Comparison of ENCODE assay signal across 13 mouse cellular contexts in genomic region chr2:50069571-50070295, GRCm38 (mm10). TPM values are rescaled to one million over a fixed set of nuclear protein-coding genes. Genes with fewer than 3 reads are reported as not detected.
A peak's percentile ranks its signal among the peaks of the same experiment; 100 is the strongest.
DNase-seq lines count a peak whose midpoint lies in the region; ATAC-seq and TF ChIP-seq lines count a peak whose summit lies in the region.
"Had no signal": no experiment of that assay in that cellular context is flagged by ENCODE, and none has a peak within 500 bp of the region (broad histone marks: within the 10 kb centered on the region; RNA-seq: fewer than 3 reads in every experiment).

No protein-coding gene starts in this region.

- no peak for TF ChIP-seq CTCF in forebrain, postnatal 0 days (IDR thresholded peaks at IDR 0.05; ENCODE audit: low read depth)
- no peak for TF ChIP-seq CTCF in brain, embryonic 14.5 days (IDR thresholded peaks at IDR 0.05; ENCODE audit: borderline replicate concordance, extremely low read depth, insufficient read depth, insufficient read length)

- no peak overlapping the region for H3K27ac ChIP-seq in forebrain, postnatal 0 days (ENCODE audit: low read depth, low read length)
- no peak overlapping the region for H3K27ac ChIP-seq in forebrain, embryonic 12.5 days
- no peak overlapping the region for H3K27ac ChIP-seq in midbrain, embryonic 14.5 days (replicated peaks; ENCODE audit: low read depth, low read length)
- no peak overlapping the region for H3K27ac ChIP-seq in midbrain, embryonic 15.5 days
- H3K27ac ChIP-seq: liver, embryonic 13.5 days; macrophage had no signal

- H3K27me3 ChIP-seq in forebrain, postnatal 0 days (ENCODE audit: insufficient read depth, low read length) = no peaks in the 10 kb centered on the region
- H3K27me3 ChIP-seq in forebrain, embryonic 12.5 days = peaks cover 6% of the 10 kb centered on the region; the same call in 1 of the 2 replicates
- no peaks in the 10 kb centered on the region for H3K27me3 ChIP-seq in midbrain, embryonic 14.5 days (ENCODE audit: control insufficient read depth, insufficient read depth, low read length)
- H3K27me3 ChIP-seq in midbrain, embryonic 15.5 days (replicated peaks) = 0 out of 2 replicates have a peak, but pooled peaks cover 7% of the 10 kb centered on the region

- no peak for DNase-seq in forebrain, postnatal 0 days
- peak; percentile 16 for DNase-seq in midbrain, embryonic 14.5 days
- peak; percentile 51 for DNase-seq in brain, embryonic 14.5 days (ENCODE audit: low read depth)
- peak; percentile 33 for DNase-seq in retina, postnatal 7 days (ENCODE audit: low read depth, low spot score)
- DNase-seq in layer of hippocampus, adult 9-10 months (ENCODE audit: low spot score) = no peak
- no peak for DNase-seq in thymus, postnatal 36 days
- DNase-seq: liver, embryonic 13.5 days had no signal

- no peak overlapping the region for H3K9ac ChIP-seq in forebrain, postnatal 0 days
- H3K9ac ChIP-seq in forebrain, embryonic 12.5 days = no peak overlapping the region
- H3K9ac ChIP-seq in midbrain, embryonic 14.5 days (replicated peaks; ENCODE audit: low read length) = no peak overlapping the region
- H3K9ac ChIP-seq in midbrain, embryonic 15.5 days = no peak overlapping the region
- H3K9ac ChIP-seq: liver, embryonic 13.5 days had no signal

- no peaks in the 10 kb centered on the region for H3K36me3 ChIP-seq in forebrain, postnatal 0 days (ENCODE audit: insufficient read depth)
- H3K36me3 ChIP-seq in forebrain, embryonic 12.5 days (replicated peaks) = no peaks in the 10 kb centered on the region
- no peaks in the 10 kb centered on the region for H3K36me3 ChIP-seq in midbrain, embryonic 14.5 days (ENCODE audit: control insufficient read depth, insufficient read depth, low read length)
- H3K36me3 ChIP-seq in midbrain, embryonic 15.5 days (replicated peaks) = no peaks in the 10 kb centered on the region
- H3K36me3 ChIP-seq: liver, embryonic 13.5 days had no signal

- 49% methylated on average over 13 of the region's 13 CpGs for WGBS in forebrain, postnatal 0 days
- WGBS in forebrain, embryonic 12.5 days = 67% methylated on average over 13 of the region's 13 CpGs
- WGBS in midbrain, embryonic 14.5 days = 65% methylated on average over 13 of the region's 13 CpGs
- 65% methylated on average over 13 of the region's 13 CpGs for WGBS in midbrain, embryonic 15.5 days

- H3K4me1 ChIP-seq in forebrain, postnatal 0 days (ENCODE audit: insufficient read depth) = no peaks in the 10 kb centered on the region; the same call in 1 of the 2 replicates
- peaks cover 13% of the 10 kb centered on the region for H3K4me1 ChIP-seq in forebrain, embryonic 12.5 days
- peaks cover 16% of the 10 kb centered on the region for H3K4me1 ChIP-seq in midbrain, embryonic 14.5 days (ENCODE audit: control insufficient read depth, insufficient read depth, low read length)
- H3K4me1 ChIP-seq in midbrain, embryonic 15.5 days = peaks cover 18% of the 10 kb centered on the region
- H3K4me1 ChIP-seq: liver, embryonic 13.5 days had no signal

- no peaks in the 10 kb centered on the region for H3K9me3 ChIP-seq in forebrain, postnatal 0 days (ENCODE audit: low read length)
- no peaks in the 10 kb centered on the region for H3K9me3 ChIP-seq in forebrain, embryonic 12.5 days
- H3K9me3 ChIP-seq in midbrain, embryonic 14.5 days (ENCODE audit: control insufficient read depth, low read length) = no peaks in the 10 kb centered on the region
- H3K9me3 ChIP-seq in midbrain, embryonic 15.5 days = no peaks in the 10 kb centered on the region
- H3K9me3 ChIP-seq: liver, embryonic 13.5 days had no signal

- no peak for TF ChIP-seq POLR2A in brain, embryonic 14.5 days (IDR thresholded peaks at IDR 0.05; ENCODE audit: borderline replicate concordance, extremely low read depth, insufficient read depth, insufficient read length, poor library complexity, severe bottlenecking)

- ATAC-seq in forebrain, postnatal 0 days = no peak
- ATAC-seq in forebrain, embryonic 12.5 days (ENCODE audit: low FRiP score) = no peak
- no peak for ATAC-seq in midbrain, embryonic 14.5 days (ENCODE audit: low FRiP score, low TSS enrichment)
- ATAC-seq in midbrain, embryonic 15.5 days (replicated peaks) = no peak

- H3K4me2 ChIP-seq in forebrain, postnatal 0 days (ENCODE audit: low read depth) = 0 out of 2 replicates have a peak overlapping the region, but pooled peaks have one; percentile 4
- no peak overlapping the region for H3K4me2 ChIP-seq in forebrain, embryonic 12.5 days
- H3K4me2 ChIP-seq in midbrain, embryonic 14.5 days (ENCODE audit: low read length) = no peak overlapping the region
- H3K4me2 ChIP-seq in midbrain, embryonic 15.5 days = no peak overlapping the region
- H3K4me2 ChIP-seq: liver, embryonic 13.5 days had no signal

- H3K4me3 ChIP-seq in forebrain, postnatal 0 days (ENCODE audit: low read depth, low read length) = no peak overlapping the region
- no peak overlapping the region for H3K4me3 ChIP-seq in forebrain, embryonic 12.5 days (replicated peaks)
- H3K4me3 ChIP-seq in midbrain, embryonic 14.5 days (replicated peaks; ENCODE audit: low read depth, low read length) = no peak overlapping the region
- H3K4me3 ChIP-seq in midbrain, embryonic 15.5 days = no peak overlapping the region
- H3K4me3 ChIP-seq: erythroblast, embryonic 14.5 days; liver, embryonic 13.5 days had no signal

RNA-seq across cellular contexts. Expression of gene Lypd6, which starts 3.5 kb away (rescaled TPM):
- total RNA-seq in forebrain, postnatal 0 days (2014; rRNA removed) = 12.2 and 19.2 TPM in 2 replicates
- polyA plus RNA-seq in forebrain, postnatal 0 days (2015; fragmentation: Nextera tagmentation; extraction: Ambion mirVana) = 14.1 and 17.2 TPM in 2 replicates
- 8.2 and 9.6 TPM in 2 replicates for polyA plus RNA-seq in forebrain, embryonic 12.5 days (2016; fragmentation: Nextera tagmentation; extraction: Ambion mirVana)
- polyA plus RNA-seq in midbrain, embryonic 14.5 days (2014; fragmentation: Nextera tagmentation; extraction: Ambion mirVana) = 6.3 and 8.4 TPM in 2 replicates
- 9.2 and 10.4 TPM in 2 replicates for polyA plus RNA-seq in midbrain, embryonic 15.5 days (2015; fragmentation: Nextera tagmentation; extraction: Ambion mirVana)
- 7.6 and 8.9 TPM in 2 replicates for polyA plus RNA-seq in brain, embryonic 14.5 days (2012; rRNA removed)
- total RNA-seq: common myeloid progenitor, adult 5-6 weeks; MEL had no signal
- polyA plus RNA-seq: erythroblast, embryonic 14.5 days; macrophage had no signal

Comparison
In these comparisons a context has a peak if more than half of its experiments do, and no peak if none do; other contexts are left out.
1. DNase-seq: peak in midbrain, embryonic 14.5 days (single experiment), brain, embryonic 14.5 days (single experiment) and retina, postnatal 7 days (single experiment); none in forebrain, postnatal 0 days (single experiment), layer of hippocampus, adult 9-10 months (single experiment) and thymus, postnatal 36 days (0 of 2).